Mouse (Mus musculus): ENCODE data around the gene Stk32c. TPM values are rescaled to one million over a fixed set of nuclear protein-coding genes. Genes with fewer than 3 reads are reported as not detected.

The Stk32c gene
- polyA plus RNA-seq, 1 experiment from 2014 or later, result 0.11 TPM

DNA sequence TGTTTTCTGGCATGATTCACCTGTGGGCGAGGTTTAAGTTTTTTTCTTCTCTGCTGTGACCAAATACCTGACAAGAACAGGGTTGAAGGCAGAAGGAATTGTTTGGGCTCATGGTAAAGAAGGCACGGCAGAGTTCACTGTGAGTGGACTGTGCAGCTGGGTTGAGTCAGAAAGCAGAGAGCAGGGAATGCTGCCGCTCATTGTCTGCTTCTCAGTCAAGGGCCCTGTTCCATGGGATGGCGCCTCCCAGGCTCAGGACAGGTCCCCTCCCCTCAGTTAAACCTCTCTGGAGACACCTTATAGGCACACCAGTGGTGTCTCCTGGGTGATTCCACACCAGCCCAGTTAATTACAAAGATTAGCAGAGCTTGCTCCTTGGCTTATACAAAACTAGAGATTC, 9.2 kb upstream of the Stk32c start:
- H3K9me3 ChIP-seq (ENCODE audit: control insufficient read depth, low read length), result no peaks in the 10 kb centered on the region
- no peak for ATAC-seq (ENCODE audit: low read depth)
- H3K4me1 ChIP-seq (ENCODE audit: control insufficient read depth, insufficient read depth, low read length), result no peaks in the 10 kb centered on the region; the same call in none of the 2 replicates
- H3K4me2 ChIP-seq (ENCODE audit: low read depth, low read length), result no peak overlapping the region
- no peak for DNase-seq (ENCODE audit: low spot score)
- no peak overlapping the region for H3K9ac ChIP-seq (ENCODE audit: low read depth, low read length)
- no peaks in the 10 kb centered on the region for H3K36me3 ChIP-seq (ENCODE audit: control insufficient read depth, insufficient read depth, low read length)
- no peaks in the 10 kb centered on the region for H3K27me3 ChIP-seq (replicated peaks; ENCODE audit: control insufficient read depth, insufficient read depth, low read length)
- 76% methylated on average over 4 of the region's 4 CpGs for WGBS
- H3K4me3 ChIP-seq (ENCODE audit: low read depth, low read length), result no peak overlapping the region
- H3K27ac ChIP-seq (replicated peaks; ENCODE audit: low read depth, low read length), result no peak overlapping the region

DNA sequence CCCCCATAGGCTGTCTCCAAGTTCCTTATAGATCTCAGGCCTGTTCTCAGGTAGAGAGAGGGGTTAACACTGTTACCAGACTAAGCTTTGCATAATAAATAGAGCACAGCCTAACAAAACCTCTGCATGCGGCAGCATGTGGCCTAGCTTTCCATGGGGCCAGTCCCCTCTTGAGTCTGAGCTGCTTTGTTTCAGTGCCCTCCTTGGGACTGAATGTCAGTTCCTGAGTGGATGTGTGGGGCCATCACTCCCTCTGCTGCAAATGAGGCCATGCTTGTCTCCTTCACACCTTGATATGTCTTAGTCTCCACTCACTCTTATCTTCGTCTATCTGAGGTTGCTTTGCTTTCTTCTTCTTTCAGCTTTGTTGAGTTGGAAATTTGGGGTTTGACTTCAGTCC, 8.7 kb upstream of the Stk32c start:
- no peak for ATAC-seq (ENCODE audit: low read depth)
- H3K4me2 ChIP-seq (ENCODE audit: low read depth, low read length), result no peak overlapping the region

DNA sequence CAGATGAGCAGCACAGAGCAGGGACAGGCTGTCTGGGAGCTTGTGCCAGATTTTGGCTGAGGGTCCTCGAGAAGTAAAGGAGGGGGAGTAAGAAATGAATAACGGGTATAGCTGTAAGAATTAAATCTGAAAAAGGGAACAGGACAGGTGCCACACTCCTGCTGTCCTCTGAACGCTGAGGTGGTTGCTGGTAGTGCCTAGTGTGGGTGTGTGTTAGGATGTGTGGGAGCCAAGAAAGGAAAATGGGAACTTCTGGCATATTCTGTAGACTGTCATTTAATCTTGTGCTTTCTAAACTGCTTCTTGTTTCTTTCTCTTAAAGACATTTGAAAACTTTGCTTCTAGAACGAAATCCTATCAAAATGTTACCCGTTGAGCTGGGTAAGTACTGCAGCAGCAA, 8.0 kb upstream of the Stk32c start:
- no peaks in the 10 kb centered on the region for H3K9me3 ChIP-seq (ENCODE audit: control insufficient read depth, low read length)
- no peak overlapping the region for H3K4me3 ChIP-seq (ENCODE audit: low read depth, low read length)
- no peak overlapping the region for H3K9ac ChIP-seq (ENCODE audit: low read depth, low read length)
- H3K4me2 ChIP-seq (ENCODE audit: low read depth, low read length), result no peak overlapping the region
- H3K27me3 ChIP-seq (replicated peaks; ENCODE audit: control insufficient read depth, insufficient read depth, low read length), result no peaks in the 10 kb centered on the region
- no peak overlapping the region for H3K27ac ChIP-seq (replicated peaks; ENCODE audit: low read depth, low read length)
- 86% methylated on average over 5 of the region's 5 CpGs for WGBS
- DNase-seq (ENCODE audit: low spot score), result no peak
- no peaks in the 10 kb centered on the region for H3K36me3 ChIP-seq (ENCODE audit: control insufficient read depth, insufficient read depth, low read length)
- no peaks in the 10 kb centered on the region; the same call in none of the 2 replicates for H3K4me1 ChIP-seq (ENCODE audit: control insufficient read depth, insufficient read depth, low read length)
- ATAC-seq (ENCODE audit: low read depth), result no peak

More for the DNA sequence above, 8.7 kb upstream of the Stk32c start:
- H3K27ac ChIP-seq (replicated peaks; ENCODE audit: low read depth, low read length), result no peak overlapping the region
- H3K9ac ChIP-seq (ENCODE audit: low read depth, low read length), result no peak overlapping the region
- H3K36me3 ChIP-seq (ENCODE audit: control insufficient read depth, insufficient read depth, low read length), result no peaks in the 10 kb centered on the region
- no peaks in the 10 kb centered on the region for H3K9me3 ChIP-seq (ENCODE audit: control insufficient read depth, low read length)
- no peaks in the 10 kb centered on the region; the same call in none of the 2 replicates for H3K4me1 ChIP-seq (ENCODE audit: control insufficient read depth, insufficient read depth, low read length)
- no peaks in the 10 kb centered on the region for H3K27me3 ChIP-seq (replicated peaks; ENCODE audit: control insufficient read depth, insufficient read depth, low read length)
- no peak overlapping the region for H3K4me3 ChIP-seq (ENCODE audit: low read depth, low read length)
- WGBS, result 74% methylated on average over 2 of the region's 2 CpGs
- DNase-seq (ENCODE audit: low spot score), result no peak

DNA sequence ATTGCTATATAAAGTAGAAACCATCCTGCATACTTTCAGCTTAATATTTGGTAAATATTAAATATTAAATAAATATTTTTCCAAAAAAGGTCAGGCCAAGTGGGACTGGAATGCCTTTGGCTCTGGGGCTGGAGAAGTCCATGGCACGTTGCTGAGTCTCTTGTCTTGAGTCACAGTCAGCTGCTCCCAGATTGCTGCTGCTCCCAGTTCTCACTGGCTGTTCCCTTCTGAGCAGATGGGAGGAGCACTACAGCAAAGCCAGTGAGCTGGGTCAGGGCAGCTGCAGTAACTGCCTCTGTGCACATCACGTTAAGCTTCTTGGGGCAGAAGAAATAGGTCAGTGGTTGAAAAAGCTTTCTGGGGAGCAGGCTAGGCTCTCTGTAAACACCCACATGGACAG, 7.2 kb upstream of the Stk32c start:
- H3K27ac ChIP-seq (replicated peaks; ENCODE audit: low read depth, low read length), result no peak overlapping the region
- DNase-seq (ENCODE audit: low spot score) (peak; percentile 51), ATAC-seq (ENCODE audit: low read depth) (no peak; the same call in 1 of the 2 replicates)
- H3K27me3 ChIP-seq (replicated peaks; ENCODE audit: control insufficient read depth, insufficient read depth, low read length), result no peaks in the 10 kb centered on the region
- no peaks in the 10 kb centered on the region; the same call in none of the 2 replicates for H3K4me1 ChIP-seq (ENCODE audit: control insufficient read depth, insufficient read depth, low read length)
- H3K4me2 ChIP-seq (ENCODE audit: low read depth, low read length), result no peak overlapping the region
- H3K36me3 ChIP-seq (ENCODE audit: control insufficient read depth, insufficient read depth, low read length), result no peaks in the 10 kb centered on the region
- WGBS, result 39% methylated on average over 2 of the region's 2 CpGs
- no peak overlapping the region for H3K4me3 ChIP-seq (ENCODE audit: low read depth, low read length)
- no peak overlapping the region for H3K9ac ChIP-seq (ENCODE audit: low read depth, low read length)
- H3K9me3 ChIP-seq (ENCODE audit: control insufficient read depth, low read length), result no peaks in the 10 kb centered on the region

DNA sequence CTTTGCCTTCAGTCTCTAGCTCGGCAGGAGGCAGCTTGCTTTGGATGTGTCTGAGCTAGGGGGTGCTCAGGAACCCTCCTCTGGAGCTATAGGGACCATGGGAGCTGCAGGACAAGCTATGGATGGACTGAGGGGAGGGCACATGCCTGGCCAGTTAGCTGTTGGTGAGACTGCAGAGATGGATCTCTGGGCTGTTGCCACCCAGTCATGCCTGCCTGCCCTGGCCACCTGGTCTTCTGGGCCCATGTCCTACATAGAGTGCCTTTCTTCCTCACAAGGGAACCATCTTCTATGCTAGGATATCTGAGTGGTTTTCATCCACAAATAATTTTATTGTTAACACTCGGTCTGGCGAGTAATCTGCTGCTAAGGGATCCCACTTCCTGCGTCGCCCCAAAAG, 6.4 kb upstream of the Stk32c start:
- Histone ChIP-seq H3K4me1 (ENCODE audit: control insufficient read depth, insufficient read depth, low read length) (no peaks in the 10 kb centered on the region; the same call in 1 of the 2 replicates), H3K27ac (replicated peaks; ENCODE audit: low read depth, low read length) (no peak overlapping the region), H3K4me3 (ENCODE audit: low read depth, low read length) (no peak overlapping the region), H3K9me3 (ENCODE audit: control insufficient read depth, low read length) (no peaks in the 10 kb centered on the region), H3K36me3 (ENCODE audit: control insufficient read depth, insufficient read depth, low read length) (no peaks in the 10 kb centered on the region), H3K27me3 (replicated peaks; ENCODE audit: control insufficient read depth, insufficient read depth, low read length) (no peaks in the 10 kb centered on the region), H3K4me2 (ENCODE audit: low read depth, low read length) (no peak overlapping the region), H3K9ac (ENCODE audit: low read depth, low read length) (no peak overlapping the region)
- ATAC-seq (ENCODE audit: low read depth) (no peak), DNase-seq (ENCODE audit: low spot score) (no peak)
- 65% methylated on average over 5 of the region's 5 CpGs for WGBS

DNA sequence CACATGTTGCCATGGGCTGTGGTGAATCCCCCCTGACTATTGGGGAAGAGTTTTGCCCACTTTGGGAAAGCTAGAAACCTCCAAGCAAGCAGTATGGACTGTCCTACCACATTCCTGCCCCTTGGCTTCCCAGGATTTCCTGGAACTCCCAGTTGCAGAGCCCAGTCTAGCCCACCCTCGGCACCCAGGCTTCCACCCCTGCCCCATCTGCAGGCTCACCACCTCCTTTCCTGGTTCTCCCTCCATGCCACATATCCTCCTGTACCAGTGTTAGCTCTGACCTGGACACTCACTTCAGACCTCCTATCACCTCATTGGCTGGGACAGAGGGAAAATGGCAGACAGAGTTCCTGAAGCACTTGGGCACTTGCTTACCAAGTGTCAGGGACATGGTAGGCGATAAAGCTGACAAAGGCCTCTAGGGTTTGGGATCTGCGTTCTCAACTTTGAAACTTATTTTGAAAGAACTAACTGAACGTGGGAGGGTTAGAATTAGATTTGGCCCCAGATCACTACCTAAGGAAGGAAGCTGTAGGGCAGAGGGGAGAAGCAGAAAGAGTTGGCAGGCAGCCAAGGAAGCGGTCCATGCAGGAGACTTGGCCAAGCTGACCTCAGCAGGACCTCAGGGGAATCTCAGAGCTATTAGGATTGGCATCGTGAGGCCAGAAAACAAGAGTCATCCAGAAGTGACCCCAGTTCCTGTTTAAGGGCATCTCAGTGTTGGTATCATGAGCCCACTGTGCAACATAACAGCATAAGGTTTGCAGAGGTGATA, 5.7 kb upstream of the Stk32c start:
- ATAC-seq (ENCODE audit: low read depth) (no peak), DNase-seq (ENCODE audit: low spot score) (no peak)
- Histone ChIP-seq H3K36me3 (ENCODE audit: control insufficient read depth, insufficient read depth, low read length) (no peaks in the 10 kb centered on the region), H3K27ac (replicated peaks; ENCODE audit: low read depth, low read length) (no peak overlapping the region), H3K4me2 (ENCODE audit: low read depth, low read length) (no peak overlapping the region), H3K27me3 (replicated peaks; ENCODE audit: control insufficient read depth, insufficient read depth, low read length) (no peaks in the 10 kb centered on the region), H3K9me3 (ENCODE audit: control insufficient read depth, low read length) (no peaks in the 10 kb centered on the region), H3K4me1 (ENCODE audit: control insufficient read depth, insufficient read depth, low read length) (peaks cover 2% of the 10 kb centered on the region; the same call in 1 of the 2 replicates), H3K9ac (ENCODE audit: low read depth, low read length) (no peak overlapping the region), H3K4me3 (ENCODE audit: low read depth, low read length) (no peak overlapping the region)
- WGBS, result 57% methylated on average over 6 of the region's 6 CpGs

DNA sequence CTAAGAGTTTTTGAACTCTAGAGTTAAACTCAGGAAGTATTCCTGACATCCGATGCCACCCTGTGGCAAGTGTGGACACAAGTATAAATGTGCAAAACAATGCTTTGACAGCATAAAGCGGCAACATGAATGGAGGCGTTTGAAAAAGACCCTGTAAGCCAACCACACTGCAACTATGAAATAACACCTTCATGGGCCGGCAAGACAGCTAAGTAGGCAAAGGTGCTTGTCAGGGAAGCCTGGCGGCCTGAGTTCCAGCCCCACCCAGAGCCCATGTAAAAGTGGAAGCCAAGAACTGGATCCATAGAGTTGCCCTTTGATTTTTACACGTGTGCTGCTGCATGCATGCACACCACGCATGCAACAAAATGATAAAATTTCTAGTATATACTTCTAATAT, 3.9 kb upstream of the Stk32c start:
- Histone ChIP-seq H3K27ac (replicated peaks; ENCODE audit: low read depth, low read length) (no peak overlapping the region), H3K4me3 (ENCODE audit: low read depth, low read length) (no peak overlapping the region), H3K4me2 (ENCODE audit: low read depth, low read length) (no peak overlapping the region), H3K4me1 (ENCODE audit: control insufficient read depth, insufficient read depth, low read length) (peaks cover 7% of the 10 kb centered on the region; the same call in 1 of the 2 replicates), H3K27me3 (replicated peaks; ENCODE audit: control insufficient read depth, insufficient read depth, low read length) (no peaks in the 10 kb centered on the region), H3K9ac (ENCODE audit: low read depth, low read length) (no peak overlapping the region), H3K9me3 (ENCODE audit: control insufficient read depth, low read length) (no peaks in the 10 kb centered on the region), H3K36me3 (ENCODE audit: control insufficient read depth, insufficient read depth, low read length) (no peaks in the 10 kb centered on the region)
- ATAC-seq (ENCODE audit: low read depth) (no peak), DNase-seq (ENCODE audit: low spot score) (no peak)
- WGBS, result 73% methylated on average over 7 of the region's 7 CpGs

DNA sequence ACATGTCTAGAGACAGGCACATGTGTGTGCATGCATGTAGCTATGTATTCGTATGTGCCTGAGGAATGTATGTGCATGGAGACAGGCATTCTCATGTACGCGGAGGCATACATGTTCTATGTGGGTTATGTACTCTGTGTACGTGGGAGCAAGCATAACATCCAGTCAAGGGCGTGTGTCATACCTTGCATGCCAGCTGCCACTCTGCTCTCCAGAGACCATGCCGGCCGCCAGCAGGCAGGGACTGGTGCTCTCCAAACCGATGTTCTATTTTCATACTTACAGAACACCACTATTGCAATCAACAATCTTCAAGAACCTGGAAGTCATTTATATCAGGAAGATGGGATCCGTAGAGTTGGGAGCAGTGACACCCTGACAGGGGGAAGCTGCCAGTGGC, 3.4 kb upstream of the Stk32c start:
- Histone ChIP-seq H3K4me1 (ENCODE audit: control insufficient read depth, insufficient read depth, low read length) (peaks cover 7% of the 10 kb centered on the region; the same call in 1 of the 2 replicates), H3K9me3 (ENCODE audit: control insufficient read depth, low read length) (no peaks in the 10 kb centered on the region), H3K9ac (ENCODE audit: low read depth, low read length) (no peak overlapping the region), H3K27me3 (replicated peaks; ENCODE audit: control insufficient read depth, insufficient read depth, low read length) (no peaks in the 10 kb centered on the region), H3K4me3 (ENCODE audit: low read depth, low read length) (no peak overlapping the region), H3K27ac (replicated peaks; ENCODE audit: low read depth, low read length) (no peak overlapping the region), H3K36me3 (ENCODE audit: control insufficient read depth, insufficient read depth, low read length) (no peaks in the 10 kb centered on the region), H3K4me2 (ENCODE audit: low read depth, low read length) (no peak overlapping the region)
- no peak for ATAC-seq (ENCODE audit: low read depth)
- DNase-seq (ENCODE audit: low spot score), result no peak
- WGBS, result 85% methylated on average over 9 of the region's 9 CpGs

DNA sequence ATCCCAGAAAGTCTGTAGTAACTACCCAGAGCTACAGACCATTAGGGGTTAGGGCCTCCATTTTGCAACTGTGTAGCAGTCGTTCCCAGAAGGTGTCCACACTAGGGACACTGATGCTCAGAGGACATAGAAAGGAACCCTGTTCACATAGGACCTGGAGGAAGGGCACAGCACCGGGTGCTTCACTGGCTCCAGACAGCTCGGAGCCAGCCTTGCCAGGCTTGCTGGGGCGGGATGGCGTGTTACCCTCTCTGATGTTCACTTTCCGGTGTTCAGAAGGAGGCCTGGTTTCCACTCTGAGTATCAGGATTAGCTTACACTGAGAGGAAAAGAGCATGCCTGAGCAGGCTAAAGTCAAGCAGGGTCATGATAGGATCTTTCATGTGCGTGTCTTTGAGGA, 2.8 kb upstream of the Stk32c start:
- WGBS, result 73% methylated on average over 7 of the region's 7 CpGs

More for the DNA sequence above, 2.8 kb upstream of the Stk32c start:
- DNase-seq (ENCODE audit: low spot score) (no peak), ATAC-seq (ENCODE audit: low read depth) (no peak)
- Histone ChIP-seq H3K27me3 (replicated peaks; ENCODE audit: control insufficient read depth, insufficient read depth, low read length) (no peaks in the 10 kb centered on the region), H3K4me1 (ENCODE audit: control insufficient read depth, insufficient read depth, low read length) (peaks cover 7% of the 10 kb centered on the region; the same call in 1 of the 2 replicates), H3K27ac (replicated peaks; ENCODE audit: low read depth, low read length) (no peak overlapping the region), H3K9ac (ENCODE audit: low read depth, low read length) (no peak overlapping the region), H3K9me3 (ENCODE audit: control insufficient read depth, low read length) (no peaks in the 10 kb centered on the region), H3K4me2 (ENCODE audit: low read depth, low read length) (no peak overlapping the region), H3K4me3 (ENCODE audit: low read depth, low read length) (no peak overlapping the region), H3K36me3 (ENCODE audit: control insufficient read depth, insufficient read depth, low read length) (no peaks in the 10 kb centered on the region)

All from embryonic facial prominence, embryonic 14.5 days (tissue).